Mouse (Mus musculus) ES-Bruce4 (cell line): ENCODE measurements around the gene Parm1.

Source experiments
- CTCF ChIP-seq: IDR thresholded peaks from one replicate; pipeline ENCODE4 v1.8.1; 2011; ENCODE audit warnings: low read depth, low read length
- EP300 ChIP-seq: IDR thresholded peaks from 2 replicates; pipeline ENCODE4 v1.6.1; 2011; ENCODE audit warnings: low read depth, low read length; ENCODE audit not compliant: insufficient read depth
- POLR2A ChIP-seq: IDR thresholded peaks from one replicate; pipeline ENCODE4 v1.8.1; 2011; ENCODE audit warnings: low read length; ENCODE audit not compliant: insufficient read depth

DNA sequence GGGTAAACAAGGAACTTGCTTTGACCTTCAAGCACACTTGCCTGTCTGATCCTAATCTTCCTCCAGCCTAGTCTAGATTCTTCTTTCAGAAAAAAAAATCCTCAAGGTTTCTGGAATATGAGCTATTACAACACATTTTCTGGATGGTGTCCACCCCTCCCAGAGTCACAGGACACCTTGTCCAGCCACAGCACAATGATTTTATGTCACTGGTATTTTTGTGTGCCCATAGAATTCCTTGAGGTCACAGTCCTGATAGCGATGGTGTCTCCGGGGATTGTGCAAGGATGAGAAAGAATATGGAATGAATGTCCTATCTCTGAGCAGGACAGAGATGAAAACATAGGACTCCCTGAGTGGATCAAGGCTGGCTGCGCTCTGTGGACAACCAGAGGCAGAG lies 48.0 kb downstream of the Parm1 start:
- TF ChIP-seq CTCF (no peak), POLR2A (no peak), EP300 (no peak)
